Comparison of ENCODE assay signal across 13 mouse cellular contexts in the genomic region with DNA sequence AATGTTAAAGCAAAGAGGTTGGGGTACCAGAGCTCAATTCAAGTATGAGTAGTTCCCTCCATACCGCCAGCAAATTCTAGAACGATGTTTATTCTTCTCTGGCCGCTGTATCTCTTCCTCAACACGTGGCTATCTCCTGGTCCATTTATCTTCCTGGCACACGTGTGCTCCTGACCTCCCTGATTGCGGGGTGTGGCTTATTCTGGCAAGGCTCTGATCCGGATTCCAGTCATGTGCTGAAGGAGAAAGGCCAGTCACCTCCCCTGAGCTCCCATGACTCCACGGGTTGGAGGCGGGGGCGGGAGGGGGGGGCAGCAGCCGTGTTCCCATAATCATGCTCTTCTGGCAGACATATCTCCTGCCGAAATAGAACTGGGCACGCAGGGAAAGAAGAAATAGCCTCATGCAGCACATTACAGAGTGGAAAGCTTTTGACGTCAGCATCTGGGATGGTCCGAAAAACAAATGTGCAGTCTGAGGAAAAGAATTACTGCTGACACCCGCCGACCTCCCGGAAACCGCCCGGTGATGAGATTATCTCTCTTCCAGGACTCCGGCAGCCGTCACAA.
DNase-seq lines count a peak whose midpoint lies in the region; ATAC-seq and TF ChIP-seq lines count a peak whose summit lies in the region.
"Had no signal": no experiment of that assay in that cellular context is flagged by ENCODE, and none has a peak within 500 bp of the region (broad histone marks: within the 10 kb centered on the region; RNA-seq: fewer than 3 reads in every experiment).

No protein-coding gene starts in this region.

- H3K4me1 ChIP-seq in heart, embryonic 12.5 days (replicated peaks) = peaks cover 9% of the 10 kb centered on the region
- H3K4me1 ChIP-seq in liver, adult 2 months (ENCODE audit: control insufficient read depth, insufficient read depth, low read length) = no peaks in the 10 kb centered on the region
- H3K4me1 ChIP-seq: limb, embryonic 13.5 days had no signal

- no peak overlapping the region for H3K27ac ChIP-seq in heart, embryonic 12.5 days (ENCODE audit: poor library complexity, severe bottlenecking)
- H3K27ac ChIP-seq in liver, adult 2 months (replicated peaks; ENCODE audit: insufficient read depth, low read depth, low read length) = no peak overlapping the region; the same call in 1 of the 2 replicates
- H3K27ac ChIP-seq: hindbrain, postnatal 0 days; limb, embryonic 13.5 days had no signal

- no peak for TF ChIP-seq CTCF in liver, adult 2 months (IDR thresholded peaks at IDR 0.05; ENCODE audit: low read depth, low read length)

- ATAC-seq in heart, embryonic 12.5 days (ENCODE audit: insufficient number of reproducible peaks, low FRiP score) = peak; percentile 96
- ATAC-seq: hindbrain, postnatal 0 days; midbrain, embryonic 16.5 days had no signal

- no peak overlapping the region for H3K4me3 ChIP-seq in heart, embryonic 12.5 days
- H3K4me3 ChIP-seq in liver, adult 2 months (ENCODE audit: insufficient read depth, low read depth, low read length) = no peak overlapping the region
- H3K4me3 ChIP-seq: limb, embryonic 13.5 days had no signal

- WGBS in heart, embryonic 12.5 days = 40% methylated on average over 22 of the region's 22 CpGs
- WGBS in liver, adult 2 months = 72% methylated on average over 22 of the region's 22 CpGs

- DNase-seq in embryo, embryonic 11 days = peak; percentile 7
- no peak for DNase-seq in embryo, embryonic 10.5 days (ENCODE audit: low spot score)
- DNase-seq in ZHBTc4 (ENCODE audit: low read depth, low spot score) = peak; percentile 23
- DNase-seq in liver, adult 2 months (ENCODE audit: extremely low read depth, low read depth, low spot score) = peak; percentile 13
- DNase-seq in thymus, postnatal 10 days (ENCODE audit: low spot score in 2 of 2) = no peak
- no peak for DNase-seq in cerebellum, adult 11-12 months
- no peak for DNase-seq in thymus, adult 18-20 months
- DNase-seq: cerebellum, postnatal 25 days; right cerebral cortex, postnatal 4 days had no signal

- no peak overlapping the region for H3K9ac ChIP-seq in heart, embryonic 12.5 days
- H3K9ac ChIP-seq in liver, adult 2 months (ENCODE audit: low read depth, low read length) = no peak overlapping the region
- H3K9ac ChIP-seq: limb, embryonic 13.5 days had no signal

- TF ChIP-seq POLR2A in liver, adult 2 months (IDR thresholded peaks at IDR 0.05; ENCODE audit: extremely low read depth, insufficient read depth, low read length) = no peak

- H3K4me2 ChIP-seq in heart, embryonic 12.5 days = peak overlapping the region; percentile 34
- H3K4me2 ChIP-seq: limb, embryonic 13.5 days had no signal

- H3K9me3 ChIP-seq in heart, embryonic 12.5 days (replicated peaks) = peaks cover 6% of the 10 kb centered on the region

- no peaks in the 10 kb centered on the region for H3K79me2 ChIP-seq in liver, adult 2 months (ENCODE audit: control insufficient read depth, insufficient read depth, low read length)

- H3K36me3 ChIP-seq in heart, embryonic 12.5 days = no peaks in the 10 kb centered on the region
- no peaks in the 10 kb centered on the region for H3K36me3 ChIP-seq in liver, adult 2 months (ENCODE audit: control insufficient read depth, insufficient read depth, low read length)
- H3K36me3 ChIP-seq: limb, embryonic 13.5 days had no signal

- H3K27me3 ChIP-seq in heart, embryonic 12.5 days (replicated peaks) = peaks cover 3% of the 10 kb centered on the region; the same call in 1 of the 2 replicates
- no peaks in the 10 kb centered on the region for H3K27me3 ChIP-seq in liver, adult 2 months (ENCODE audit: control insufficient read depth, insufficient read depth, low read length)
- H3K27me3 ChIP-seq: limb, embryonic 13.5 days had no signal

Comparison
In these comparisons a context has a peak if more than half of its experiments do, and no peak if none do; other contexts are left out.
1. DNase-seq: peak in embryo, embryonic 11 days (single experiment), ZHBTc4 (single experiment) and liver, adult 2 months (single experiment); none in embryo, embryonic 10.5 days (single experiment), thymus, postnatal 10 days (0 of 2), cerebellum, adult 11-12 months (single experiment) and thymus, adult 18-20 months (0 of 2).